Mouse (Mus musculus): ENCODE results near the gene Gzmm.

Gene Gzmm

DNA sequence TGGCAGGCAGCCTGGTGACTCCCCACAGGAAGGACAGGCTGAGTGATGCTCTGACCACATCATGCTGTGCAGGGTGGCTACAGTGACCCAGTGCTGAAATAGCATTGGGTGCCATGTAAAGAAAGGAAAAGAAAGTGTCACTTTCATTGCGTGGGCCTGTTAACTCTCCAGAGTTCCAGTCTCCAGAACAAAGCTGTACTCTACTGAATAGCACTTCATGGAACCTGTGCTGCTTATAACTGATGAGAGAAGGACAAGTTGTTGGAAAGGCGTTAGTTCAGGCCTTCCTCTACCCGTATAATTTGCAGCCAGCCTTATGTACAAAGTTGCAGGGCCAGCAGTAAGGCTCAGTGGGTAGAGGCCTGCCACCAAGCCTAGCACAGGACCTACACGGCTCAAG is at the start of gene Gzmm:
Gene Gzmm (plus strand): TSS at position 301 of the 400 bp plus-strand sequence.
- in situ Hi-C loops (cut with MboI, MseI) = no loop called here

DNA sequence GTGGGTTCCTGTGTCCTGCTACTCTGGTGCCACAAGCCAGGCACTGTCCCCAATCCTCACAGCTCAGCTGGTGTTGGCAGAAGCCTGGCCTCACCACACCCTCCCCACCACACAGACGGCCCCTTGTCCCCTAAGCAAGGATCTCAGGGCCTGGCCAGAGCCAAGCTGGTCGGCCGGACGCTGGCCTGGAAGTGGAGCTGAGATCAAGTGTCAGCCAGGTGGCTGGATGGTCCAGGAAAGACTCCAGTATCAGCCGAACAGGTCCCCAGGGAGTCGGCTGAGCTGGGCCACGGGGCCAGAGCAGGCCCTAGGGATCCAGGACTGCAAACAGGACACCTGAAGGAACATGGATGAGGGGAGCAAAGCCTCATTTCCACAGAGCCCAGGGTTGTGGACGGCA is 43.1 kb upstream of the Gzmm start, which contains the start of gene Odf3l2:
Gene Odf3l2 (minus strand): TSS at position 28 of the 400 bp plus-strand sequence.
- in situ Hi-C loops (cut with MboI, MseI) = loop anchor here (5.0 to 25.0 kb wide), 2 partner anchors 48 to 1958 kb away; partner anchors contain the start of genes Gm19402, Gm9508 and Tspear

DNA sequence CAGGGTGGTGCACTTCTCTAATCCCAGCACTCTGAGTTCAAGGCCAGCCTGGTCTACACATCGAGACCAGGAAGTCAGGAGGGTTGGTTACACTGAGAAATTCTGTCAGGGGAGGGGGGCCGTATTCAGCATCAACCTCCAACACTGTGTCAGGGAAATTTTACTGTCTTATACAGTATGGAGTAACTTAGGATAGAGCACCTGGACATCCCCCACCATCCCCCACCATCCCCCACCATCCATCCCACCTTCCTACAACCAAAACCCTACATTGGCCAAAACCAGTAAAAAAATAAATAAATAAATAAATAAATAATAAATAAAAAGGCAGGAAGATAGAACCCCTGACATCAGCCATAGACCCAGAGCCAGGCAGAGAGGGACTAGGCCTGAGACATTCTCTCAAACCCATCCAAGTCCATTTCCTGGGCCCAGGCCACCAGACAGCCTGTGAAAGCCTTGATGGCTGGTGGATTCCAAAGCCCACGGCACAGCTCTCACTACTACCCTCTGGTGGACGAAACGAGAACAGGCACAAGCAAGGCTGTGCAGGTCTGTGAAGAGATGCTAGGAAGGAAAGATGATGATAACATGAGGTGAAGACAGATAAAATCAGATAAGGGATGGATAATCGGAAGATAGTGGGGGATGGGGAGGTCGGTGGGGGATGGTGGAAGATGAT is 39.6 kb upstream of the Gzmm start:
- in situ Hi-C loops (cut with MboI, MseI) = loop anchor here (5.0 to 25.0 kb wide), 2 partner anchors 52 to 1962 kb away; partner anchors contain the start of genes Gm19402, Gm9508 and Tspear

DNA sequence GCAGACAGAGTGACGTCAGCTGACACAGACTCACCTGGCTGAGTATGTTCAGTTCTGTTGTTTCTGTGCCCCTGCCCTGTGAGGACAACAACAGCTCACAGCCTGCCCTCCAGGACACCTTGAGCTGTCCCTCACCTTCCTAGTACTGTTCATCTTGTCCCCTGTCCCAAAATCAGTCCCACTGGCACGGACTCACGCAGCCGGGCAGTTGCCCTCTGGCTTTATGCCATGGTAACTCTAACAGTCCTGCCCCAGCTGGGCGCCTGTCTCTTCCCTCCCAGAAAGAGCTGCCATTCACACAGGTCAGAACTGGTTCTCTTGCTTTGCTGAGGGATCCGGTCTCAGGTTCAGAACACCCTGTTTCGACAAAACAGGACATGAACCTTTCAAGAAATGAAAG is 36.0 kb upstream of the Gzmm start:
- in situ Hi-C loops (cut with MboI, MseI) = no loop called here

DNA sequence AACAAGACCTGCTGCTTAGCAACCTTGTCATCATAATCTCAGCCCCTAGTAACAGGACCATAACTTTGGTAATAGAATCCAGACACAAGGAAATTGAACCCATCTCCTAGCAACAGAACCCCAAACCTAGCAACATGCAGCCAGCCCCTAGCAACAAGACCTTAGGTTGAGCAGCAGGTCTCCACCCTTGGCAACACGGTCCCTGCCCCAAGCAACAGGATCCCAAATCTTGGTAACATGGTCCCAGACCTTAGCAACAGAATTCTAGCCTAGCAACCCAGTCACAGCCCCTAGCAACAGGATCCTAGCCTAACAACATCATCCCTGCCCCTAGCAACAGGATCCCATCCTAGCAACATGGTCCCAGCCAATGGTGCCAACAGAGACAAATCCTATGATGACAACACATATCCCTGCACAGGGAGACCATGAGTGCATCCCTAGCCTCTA is 33.8 kb upstream of the Gzmm start:
- in situ Hi-C loops (cut with MboI, MseI) = no loop called here

DNA sequence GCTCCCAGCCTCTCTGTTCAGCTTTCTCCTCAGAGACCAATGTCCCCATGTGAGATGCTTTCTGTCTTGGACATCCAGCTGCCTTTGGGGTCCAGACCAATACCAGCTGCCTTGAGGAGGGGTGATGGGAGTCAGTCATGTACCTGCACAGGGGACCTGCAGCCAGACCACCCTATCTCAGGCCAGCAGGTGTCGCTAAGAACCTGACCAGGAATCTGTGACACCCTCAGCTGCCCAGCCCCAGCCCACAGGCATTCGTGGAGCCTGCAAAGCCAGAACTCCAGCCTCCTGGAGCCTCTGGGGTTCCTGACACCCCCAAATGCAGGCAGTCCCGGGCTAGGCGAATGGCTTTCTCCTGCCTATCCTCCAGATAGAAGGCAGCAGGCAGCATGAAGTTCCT is 30.0 kb upstream of the Gzmm start:
- in situ Hi-C loops (cut with MboI, MseI) = no loop called here

DNA sequence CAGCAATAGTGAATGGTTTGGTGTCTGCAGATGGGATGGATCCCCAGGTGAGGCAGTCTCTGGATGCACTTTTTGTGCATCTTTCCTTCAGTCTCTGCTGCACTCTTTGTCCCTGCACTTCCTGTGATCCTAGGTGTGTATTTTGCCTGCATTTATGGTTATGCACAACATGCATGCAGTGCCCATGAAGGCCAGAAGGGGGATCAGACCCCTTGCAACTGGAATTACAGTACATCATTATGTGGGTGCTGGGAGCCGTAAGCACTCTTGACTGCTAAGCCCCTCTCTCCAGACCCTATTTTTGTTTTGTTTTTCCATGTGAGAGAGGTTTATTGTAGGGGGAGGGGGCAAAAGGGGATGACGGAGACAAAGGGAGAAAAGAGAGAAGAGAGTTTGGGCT is 28.5 kb upstream of the Gzmm start:
- in situ Hi-C loops (cut with MboI, MseI) = no loop called here

DNA sequence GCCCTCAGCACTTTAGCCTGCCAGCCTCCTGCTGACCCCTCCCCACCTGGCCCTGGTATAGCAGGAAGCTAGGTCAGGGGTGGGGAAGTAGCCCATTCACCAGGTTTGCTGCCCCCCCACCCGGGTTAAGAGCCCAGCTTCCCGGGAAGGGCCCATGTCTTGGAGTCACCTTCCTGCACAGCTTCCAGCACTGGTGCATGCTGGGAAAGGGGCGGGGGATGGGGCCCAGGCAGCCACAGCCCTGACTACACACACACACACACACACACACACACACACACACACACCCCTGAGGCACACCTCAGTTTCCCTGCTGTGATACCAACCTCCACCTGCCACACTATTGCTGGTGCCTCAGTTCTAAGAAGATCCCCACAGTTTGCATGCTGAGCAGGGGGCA is 27.0 kb upstream of the Gzmm start:
- in situ Hi-C loops (cut with MboI, MseI) = no loop called here

DNA sequence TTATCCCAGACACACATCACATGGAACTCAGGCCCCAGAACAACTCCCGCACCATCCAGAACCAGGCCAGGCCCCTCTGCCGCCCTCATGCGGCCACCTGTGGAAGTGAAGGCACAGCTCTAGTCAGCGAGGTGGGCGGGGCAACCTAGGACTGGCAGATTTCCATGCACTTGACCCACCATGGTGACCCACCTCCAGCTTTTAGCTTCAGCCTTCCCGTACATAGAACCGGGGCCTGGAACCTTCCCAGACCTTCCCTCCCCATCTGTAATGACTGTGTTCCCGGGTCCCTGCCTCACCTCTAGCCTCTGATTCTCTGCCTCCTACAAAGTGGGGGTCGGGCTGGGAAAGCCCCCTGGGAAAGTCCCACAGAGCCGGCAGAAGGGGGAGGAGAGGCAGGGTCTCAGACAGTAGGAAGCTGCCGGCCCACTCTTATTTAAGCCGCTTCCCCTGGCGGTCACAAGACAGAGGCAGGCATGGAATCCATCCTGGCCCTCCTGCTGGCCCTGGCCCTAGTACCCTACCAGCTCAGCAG is 24.6 kb upstream of the Gzmm start, which contains the start of gene Madcam1:
Gene Madcam1 (plus strand): TSS at position 429 of the 535 bp plus-strand sequence.
- in situ Hi-C loops (cut with MboI, MseI) = no loop called here

DNA sequence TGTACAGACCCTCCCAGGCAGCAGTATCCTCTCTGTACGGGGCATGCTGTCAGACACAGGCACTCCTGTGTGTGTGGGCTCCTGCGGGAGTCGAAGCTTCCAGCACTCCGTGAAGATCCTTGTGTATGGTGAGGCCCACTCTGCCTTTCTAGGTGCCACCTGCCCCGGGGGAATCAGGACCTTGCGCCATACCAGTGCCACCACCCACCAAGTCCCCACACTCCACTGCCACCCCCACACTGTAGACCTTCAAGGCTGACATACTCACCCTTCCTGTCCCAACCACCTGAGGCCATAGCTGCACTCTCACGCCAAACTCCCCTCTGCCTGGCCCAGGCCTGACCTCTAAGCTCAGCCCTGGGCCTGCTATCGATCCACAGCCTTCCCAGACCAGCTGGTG is 23.8 kb upstream of the Gzmm start:
- in situ Hi-C loops (cut with MboI, MseI) = no loop called here

DNA sequence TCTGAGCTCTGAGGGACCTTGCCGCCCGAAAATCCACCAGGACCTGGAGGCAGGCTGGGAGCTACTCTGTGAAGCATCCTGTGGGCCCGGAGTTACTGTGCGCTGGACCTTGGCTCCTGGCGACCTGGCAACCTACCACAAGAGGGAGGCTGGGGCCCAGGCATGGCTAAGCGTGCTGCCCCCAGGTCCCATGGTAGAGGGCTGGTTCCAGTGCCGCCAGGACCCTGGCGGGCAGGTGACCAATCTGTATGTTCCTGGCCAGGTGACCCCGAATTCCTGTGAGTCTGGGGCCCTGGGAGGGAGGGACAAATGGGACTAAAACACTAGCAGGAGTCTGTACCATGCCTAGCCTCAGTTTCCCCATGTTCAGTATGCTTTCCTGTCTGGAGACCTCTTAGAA is 22.3 kb upstream of the Gzmm start:
- in situ Hi-C loops (cut with MboI, MseI) = no loop called here

DNA sequence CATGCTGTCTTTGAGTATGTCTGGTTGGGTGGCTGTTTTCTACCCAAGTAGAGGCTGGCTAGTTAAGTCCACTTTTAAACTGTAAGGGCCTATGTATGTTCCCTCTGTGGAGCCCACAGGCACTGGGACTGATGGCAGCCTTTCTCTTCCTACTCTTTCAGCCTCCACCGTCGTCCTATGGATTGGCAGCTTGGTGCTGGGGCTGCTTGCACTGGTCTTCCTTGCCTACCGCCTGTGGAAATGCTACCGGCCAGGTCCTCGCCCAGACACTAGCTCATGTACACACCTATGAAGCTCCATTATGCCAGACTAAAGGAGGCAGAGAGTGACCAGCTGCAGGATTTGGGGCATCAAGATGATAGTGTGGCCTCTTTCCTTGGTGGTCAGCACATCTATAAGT is 20.7 kb upstream of the Gzmm start:
- in situ Hi-C loops (cut with MboI, MseI) = no loop called here

DNA sequence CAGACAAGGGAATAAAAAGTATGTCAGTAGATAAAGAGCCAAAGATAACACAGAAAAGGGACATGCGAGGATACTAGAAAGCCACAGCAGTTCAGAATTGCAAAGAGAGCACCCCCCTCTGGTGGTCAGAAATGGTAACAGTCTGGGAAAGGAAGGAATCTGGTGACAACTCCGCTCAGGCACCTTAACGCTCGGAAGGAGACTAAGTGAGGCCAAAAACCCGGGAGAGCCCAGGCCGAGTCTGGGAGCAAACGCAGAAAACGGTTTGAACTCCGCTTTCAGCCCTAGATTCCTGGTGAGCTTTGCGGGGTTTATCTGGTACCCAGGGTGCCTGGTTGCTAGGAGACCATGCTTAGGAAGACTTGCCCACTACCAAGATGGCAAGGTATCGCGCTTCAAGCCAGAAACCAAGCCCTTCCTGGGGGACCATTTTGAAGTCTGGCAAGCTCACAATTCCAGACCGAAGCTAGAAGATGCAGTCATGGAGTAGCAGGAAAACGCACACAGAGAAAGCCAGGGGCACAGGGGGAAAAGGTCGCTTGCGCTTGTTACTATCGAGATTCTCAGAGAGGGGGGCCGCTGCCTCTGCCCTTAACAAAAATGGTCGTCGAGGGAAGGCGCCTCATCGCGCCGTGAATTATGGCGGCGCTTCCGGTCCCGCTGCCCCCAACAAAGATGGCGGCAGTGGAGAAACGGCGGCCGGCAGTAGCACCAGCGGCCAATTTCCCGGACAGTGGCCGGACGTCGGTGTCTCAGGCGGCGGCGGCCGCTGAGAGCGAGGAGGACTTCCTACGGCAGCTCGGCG is 19.8 kb upstream of the Gzmm start, which contains the start of gene Tpgs1:
Gene Tpgs1 (plus strand): TSS at position 599 of the 805 bp plus-strand sequence.
- in situ Hi-C loops (cut with MboI, MseI) = no loop called here

DNA sequence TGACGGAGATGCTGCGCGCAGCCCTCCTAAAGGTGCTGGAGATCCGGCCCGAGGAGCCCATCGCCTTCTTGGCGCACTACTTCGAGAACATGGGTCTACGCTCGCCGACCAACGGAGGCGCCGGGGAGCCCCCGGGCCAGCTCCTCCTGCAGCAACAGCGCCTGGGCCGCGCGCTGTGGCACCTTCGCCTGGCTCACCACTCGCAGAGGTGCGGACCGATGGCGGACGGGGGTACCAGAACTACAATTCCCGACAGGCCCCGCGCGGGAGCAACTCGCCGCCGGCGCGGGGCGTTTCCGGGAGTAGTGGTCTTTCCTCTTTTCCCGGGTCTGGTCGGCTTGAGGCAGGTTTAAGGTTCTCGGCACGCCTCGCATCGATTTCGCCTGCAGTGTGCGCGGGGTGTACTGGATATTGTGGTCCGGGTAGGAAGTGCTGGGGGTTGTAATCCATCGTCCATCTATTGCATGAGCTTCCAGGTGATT is 19.2 kb upstream of the Gzmm start:
- in situ Hi-C loops (cut with MboI, MseI) = no loop called here

DNA sequence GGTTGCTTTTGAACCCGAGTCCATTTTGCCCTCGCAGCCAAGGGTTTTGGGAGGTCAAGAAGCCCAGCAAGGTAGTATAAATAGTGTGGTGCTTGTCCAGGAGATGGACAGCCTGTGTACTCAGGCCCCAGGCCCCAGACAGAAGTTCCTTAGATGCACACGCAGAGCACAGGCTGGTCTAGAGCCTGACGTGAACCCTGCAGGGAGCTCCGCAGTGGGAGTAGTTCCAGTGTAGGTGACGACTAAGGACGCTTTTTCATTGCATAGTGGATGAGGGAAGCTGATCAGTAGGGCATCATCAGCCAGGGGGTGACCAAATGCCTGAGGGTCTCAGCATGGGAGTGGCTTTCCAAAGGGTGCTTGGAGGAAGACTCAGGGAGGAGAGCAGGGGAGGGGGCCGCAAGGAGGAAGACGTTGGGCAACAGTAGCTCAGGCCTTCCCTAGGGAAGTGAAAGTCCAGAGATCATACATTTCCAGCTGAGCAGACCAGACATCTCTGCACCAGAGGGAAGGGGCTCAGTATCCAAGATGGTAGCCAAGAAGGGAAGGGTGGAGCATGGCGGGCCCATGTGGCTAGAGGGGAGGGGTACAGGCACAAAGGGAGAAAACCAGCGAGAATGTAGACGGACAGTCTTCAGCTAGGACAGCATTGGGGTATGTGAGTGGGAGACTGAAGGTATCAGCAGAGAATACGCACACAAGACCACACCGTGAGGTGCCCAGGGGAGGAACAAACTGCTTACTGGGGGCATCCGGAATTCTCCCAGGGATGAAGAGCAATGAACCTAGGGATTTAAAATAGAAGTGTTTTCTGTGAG is 18.5 kb upstream of the Gzmm start:
- in situ Hi-C loops (cut with MboI, MseI) = no loop called here

DNA sequence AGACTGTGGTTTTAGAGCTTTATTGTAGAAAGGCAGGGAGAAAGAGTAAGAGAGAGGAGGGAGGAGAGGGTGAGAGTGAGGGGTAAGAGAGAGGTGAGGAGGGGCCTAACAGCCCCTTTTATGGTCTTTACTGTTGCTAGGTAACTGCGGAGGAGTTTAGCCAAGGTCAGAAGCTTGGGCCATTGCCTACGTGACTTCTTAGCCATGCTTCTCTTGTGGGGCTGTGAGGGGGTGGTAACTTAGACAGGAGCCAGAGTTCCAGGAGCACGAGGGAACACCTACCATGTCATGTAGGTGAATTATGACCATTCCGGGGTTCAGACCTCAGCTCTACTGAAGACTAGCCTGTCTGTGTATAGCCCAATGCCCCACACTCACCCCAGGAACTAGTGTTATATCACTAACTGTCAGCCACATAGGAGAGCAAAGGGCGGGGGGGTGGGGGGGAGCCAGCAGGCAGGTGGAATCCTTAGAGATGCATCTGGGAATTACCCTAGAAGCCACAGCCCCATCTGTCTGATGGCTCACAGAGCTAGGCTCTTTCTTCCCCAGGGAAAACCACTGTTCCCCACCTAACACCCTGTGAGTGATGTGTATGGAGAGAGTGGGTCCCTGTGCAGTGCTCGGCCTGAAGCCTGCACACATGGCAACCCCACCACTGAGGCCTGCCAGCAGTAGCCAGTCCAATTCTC is 17.3 kb upstream of the Gzmm start:
- in situ Hi-C loops (cut with MboI, MseI) = no loop called here

DNA sequence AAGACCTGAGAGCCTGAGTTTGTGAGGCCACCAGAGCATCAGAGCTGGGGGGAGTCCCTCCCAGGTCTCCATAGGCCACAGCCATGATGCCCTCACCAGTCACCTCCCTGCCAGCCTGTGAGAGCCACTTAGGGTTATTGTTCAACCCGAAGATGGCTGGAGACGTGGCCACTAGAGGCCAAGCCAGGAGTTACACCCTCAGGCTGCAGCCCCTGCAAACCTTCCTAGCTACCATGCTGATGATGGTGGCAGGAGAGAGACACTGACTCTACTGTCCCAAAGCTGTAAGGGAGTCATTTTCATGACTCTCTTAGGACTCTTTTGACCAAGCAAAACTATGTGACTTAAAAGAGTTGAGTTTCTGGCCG is 16.7 kb upstream of the Gzmm start:
- in situ Hi-C loops (cut with MboI, MseI) = no loop called here

DNA sequence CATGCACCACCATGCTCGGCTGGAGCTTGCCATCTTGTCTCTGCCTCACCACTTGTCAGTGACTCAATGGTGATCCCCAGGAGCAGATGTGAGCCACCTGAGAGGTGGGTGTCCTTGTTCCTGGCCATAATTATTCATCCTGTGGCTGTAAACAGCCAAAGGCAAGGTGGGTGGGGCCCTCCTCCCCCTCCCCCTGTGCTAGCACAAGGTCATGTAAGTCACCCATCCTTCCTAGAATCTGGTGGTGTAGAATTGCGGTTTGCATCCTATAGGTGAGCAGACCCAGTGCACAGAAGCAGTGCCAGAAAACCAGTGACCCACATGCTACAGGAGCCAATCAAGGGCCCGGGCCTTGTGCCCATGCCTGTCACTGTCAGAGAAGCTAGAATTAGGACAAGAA is 15.8 kb upstream of the Gzmm start:
- in situ Hi-C loops (cut with MboI, MseI) = no loop called here

DNA sequence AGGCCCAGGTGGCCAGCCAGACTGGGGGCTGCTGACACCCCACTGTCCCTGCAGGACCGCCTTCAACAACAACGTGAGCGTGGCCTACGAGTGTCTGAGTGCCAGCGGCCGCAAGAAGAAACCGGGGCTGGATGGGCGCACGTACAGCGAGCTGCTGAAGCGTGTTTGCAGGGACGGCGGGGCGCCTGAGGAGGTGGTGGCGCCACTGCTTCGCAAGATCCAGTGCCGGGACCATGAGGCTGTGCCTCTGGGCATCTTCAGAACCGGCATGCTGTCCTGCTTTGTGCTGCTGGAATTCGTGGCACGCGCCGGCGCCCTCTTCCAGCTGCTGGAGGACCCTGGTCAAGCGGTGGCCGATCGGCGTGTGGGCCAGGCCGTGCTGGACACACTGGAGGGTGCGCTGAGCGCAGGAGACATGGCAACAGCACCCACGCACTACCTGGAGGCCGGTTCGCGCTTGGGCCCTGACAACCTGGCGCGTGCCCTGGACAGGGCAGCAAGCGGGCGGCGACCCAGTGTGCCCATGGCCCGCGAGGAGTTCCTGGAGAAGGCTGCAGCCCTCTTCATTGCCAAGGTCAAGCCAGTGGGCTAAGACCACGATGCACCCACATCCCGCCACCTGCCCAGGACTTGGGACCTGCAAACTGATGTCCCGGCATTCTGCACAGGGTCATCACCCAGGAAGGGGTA is 13.3 kb upstream of the Gzmm start:
- in situ Hi-C loops (cut with MboI, MseI) = no loop called here

All from T-helper 1 cell (primary cell).